Mouse (Mus musculus): ENCODE measurements at regions not wholly inside any gene's neighbourhood (a gene's known extent, or its start where the extent isn't known, plus 50 kb on each side); places are given as distances from the start of the nearest gene placed in this dataset.

DNA sequence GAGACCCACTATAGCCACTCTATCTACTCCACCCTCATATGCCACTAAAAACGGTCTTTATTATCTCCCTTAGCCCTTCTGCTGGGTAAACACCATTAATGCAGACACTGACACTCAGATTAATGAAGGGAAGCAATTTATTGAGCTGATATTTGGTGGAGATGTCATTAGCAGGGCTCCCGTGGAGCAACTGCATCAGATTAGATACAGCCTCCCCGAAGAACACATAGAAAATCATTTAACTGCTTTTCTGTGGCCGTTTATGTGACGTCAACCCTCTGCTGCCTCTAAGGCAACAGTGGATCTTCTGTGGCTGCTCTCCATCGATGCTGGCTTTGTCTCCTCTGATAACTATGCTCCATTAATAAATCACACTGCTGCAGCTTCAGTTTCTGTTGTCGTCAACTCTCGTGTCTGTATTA lies 207.2 kb upstream of the Hnrnpa3 start:
- DNase-seq (ENCODE audit: low read depth, low spot score), result no peak

DNA sequence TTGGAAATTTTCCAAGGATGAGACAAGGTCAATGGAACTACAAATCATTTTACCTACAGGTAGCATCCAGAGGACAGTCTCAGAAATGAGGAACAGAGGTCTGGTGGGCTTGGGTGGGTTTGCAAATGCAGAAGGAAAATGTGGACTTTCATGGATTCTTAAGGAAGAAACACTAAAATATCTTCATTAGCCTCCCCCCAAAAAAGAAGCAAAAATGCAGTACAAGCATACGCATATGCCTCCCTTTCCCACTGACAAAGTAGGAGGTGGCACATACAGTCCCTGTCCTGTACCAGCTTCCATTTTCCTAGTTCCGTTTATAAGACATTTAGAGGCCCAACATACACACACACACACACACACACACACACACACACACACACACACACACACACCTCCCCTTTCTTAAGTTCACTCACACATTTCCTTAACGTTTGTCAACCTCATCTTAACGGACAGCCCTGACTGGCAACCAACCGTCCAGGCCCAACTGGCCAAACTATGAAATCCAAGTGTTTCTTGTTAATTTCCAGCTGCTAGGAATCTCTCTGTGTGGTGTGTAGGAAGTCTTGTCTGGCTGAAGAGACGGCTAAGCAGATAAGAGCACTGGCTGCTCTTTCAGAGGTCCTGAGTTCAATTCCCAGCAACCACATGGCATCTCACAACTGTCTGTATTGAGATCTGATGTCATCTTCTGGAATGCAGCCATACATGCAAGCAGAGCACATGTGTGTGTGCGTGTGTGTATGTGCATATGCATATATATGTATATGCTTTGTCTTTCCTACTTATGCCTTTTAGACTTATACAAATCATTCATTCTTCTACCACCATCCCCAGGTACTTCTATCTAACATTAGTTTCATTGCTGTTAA lies 206.6 kb upstream of the Hnrnpa3 start:
- DNase-seq (ENCODE audit: low read depth, low spot score), result no peak

DNA sequence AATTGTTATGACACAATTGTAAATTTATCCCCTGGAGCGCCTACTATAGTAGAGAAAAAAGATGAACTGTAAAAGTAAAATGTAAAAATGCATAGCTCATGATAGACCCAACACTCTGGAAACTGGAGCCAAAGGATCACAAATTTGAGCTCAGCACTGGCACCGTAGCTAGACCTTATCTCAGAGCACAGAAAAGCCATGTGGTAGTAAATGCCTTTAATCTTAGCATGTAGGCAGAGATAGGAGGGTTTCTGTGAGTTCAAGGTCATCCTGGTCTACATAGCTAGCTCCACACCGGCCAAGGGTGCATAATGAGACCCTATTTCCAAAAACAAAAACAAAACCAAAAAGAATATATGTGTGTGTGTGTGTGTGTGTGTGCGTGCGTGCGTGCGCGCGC lies 203.6 kb upstream of the Hnrnpa3 start:
- no peak for DNase-seq (ENCODE audit: low read depth, low spot score)

GRCm38 (mm10) chr2:75456272-75456671 lies 202.8 kb upstream of the Hnrnpa3 start:
- DNase-seq (ENCODE audit: low read depth, low spot score), result no peak

DNA sequence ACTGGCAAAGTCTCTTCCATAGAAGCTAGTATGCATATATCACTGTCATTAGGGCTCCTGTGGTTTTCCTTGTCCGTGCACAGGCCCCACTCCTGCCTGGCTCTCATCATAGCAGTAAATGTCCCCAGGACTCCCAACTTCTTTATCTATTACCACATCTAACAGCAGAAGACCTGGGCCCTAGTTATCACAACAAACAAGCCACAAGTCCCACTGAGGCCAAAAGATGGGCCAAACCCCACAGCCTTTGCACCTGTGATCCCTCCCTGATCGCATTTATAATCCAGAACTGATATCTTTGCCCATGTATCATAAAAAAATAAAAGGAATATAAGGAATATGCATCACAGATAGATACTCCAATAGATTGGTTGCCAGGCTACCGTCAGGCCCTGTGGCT lies 201.6 kb upstream of the Hnrnpa3 start:
- DNase-seq (ENCODE audit: low read depth, low spot score), result no peak

DNA sequence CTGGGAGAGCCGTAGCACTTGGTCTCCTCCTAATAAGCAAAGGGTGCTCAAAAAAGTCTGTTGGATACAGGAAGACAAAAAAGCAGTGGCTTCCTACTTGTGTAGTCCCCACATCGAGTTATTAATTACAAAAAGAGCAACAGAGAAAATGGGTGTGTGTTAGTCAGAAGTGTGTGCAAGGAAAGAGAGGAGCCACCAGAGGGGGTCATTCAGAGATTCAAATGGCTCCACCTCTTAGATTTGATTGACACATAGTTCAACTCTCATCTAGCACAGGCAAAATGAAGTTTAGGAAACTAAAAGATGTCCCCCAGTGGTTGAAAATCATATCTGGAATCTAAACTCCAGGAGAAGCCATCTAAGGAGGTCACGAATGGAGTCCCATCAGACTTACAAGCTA lies 200.2 kb upstream of the Hnrnpa3 start:
- no peak for DNase-seq (ENCODE audit: low read depth, low spot score)

GRCm38 (mm10) chr2:75460419-75460818 lies 198.6 kb upstream of the Hnrnpa3 start:
- no peak for DNase-seq (ENCODE audit: low read depth, low spot score)

DNA sequence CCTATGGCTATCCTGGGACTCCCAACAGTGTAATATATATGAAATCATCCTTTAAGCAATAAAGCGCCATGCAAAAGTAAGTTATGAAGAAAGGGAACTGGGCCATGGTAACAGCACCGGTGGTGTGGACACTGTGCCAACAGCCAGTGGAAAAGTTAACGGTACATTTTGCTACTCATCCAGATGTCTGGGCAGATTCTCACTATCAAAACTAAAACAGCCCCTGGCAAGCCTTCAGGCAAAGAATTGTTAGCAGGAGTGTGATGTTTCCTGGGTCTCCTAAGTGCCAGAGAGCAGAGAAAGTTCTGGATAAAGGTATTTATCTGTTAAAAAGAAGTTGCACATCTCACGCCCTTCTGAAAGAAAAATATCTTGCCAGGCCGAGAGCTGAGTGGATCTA lies 198.0 kb upstream of the Hnrnpa3 start:
- DNase-seq (ENCODE audit: low read depth, low spot score), result no peak

DNA sequence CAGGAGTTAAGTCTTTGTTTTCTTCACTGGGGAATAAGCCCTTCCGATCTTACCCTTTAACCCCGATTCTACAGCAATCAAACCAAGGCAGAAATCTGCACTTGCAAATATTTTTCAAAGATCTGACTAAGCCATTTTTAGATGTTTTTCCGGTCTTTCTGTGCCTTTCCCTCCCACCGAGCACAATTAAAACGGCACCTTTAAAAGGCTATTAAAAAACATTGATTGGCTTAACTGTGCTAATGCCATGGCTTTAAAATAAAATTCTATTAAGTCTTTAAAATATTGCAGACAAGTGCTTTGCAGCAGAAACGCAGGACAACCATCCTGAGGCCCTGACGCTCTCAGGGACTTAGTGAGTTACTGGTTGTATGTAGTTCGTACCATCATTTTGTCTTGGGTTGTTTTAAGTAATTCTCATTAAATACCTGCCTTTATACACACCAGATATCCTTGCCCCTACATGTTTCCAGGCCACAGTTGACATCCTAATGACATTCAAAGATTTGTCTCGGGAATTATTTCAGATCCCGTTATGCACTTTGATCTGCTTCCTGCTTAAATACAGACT lies 197.6 kb upstream of the Hnrnpa3 start:
- DNase-seq (ENCODE audit: low read depth, low spot score), result no peak

GRCm38 (mm10) chr2:75462030-75462671 lies 196.9 kb upstream of the Hnrnpa3 start:
- DNase-seq (ENCODE audit: low read depth, low spot score), result no peak

DNA sequence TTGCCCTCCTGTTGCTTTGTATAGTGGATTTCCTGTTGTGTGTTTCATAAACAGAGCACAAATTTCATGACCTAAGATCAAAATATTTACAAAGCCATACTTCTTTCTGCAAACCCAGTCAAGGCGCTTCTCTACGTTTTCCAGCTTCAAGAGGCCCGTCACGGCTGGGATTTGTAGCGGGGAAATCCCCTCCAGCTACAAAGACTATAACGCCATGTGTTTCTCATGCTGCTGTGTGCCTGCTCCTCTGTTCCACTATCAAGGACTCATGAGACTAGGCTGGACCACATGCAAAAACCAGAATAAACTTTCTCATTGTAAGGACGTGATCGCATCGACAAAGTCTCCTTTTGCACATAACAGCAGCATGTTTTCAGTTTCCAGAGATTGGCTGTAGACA lies 196.0 kb upstream of the Hnrnpa3 start:
- DNase-seq (ENCODE audit: low read depth, low spot score), result no peak

- DNase-seq (ENCODE audit: low read depth, low spot score), result no peak
Measured at GRCm38 (mm10) chr2:75464429-75464828, 194.6 kb upstream of the Hnrnpa3 start.

GRCm38 (mm10) chr2:75468851-75469250 lies 190.2 kb upstream of the Hnrnpa3 start:
- DNase-seq (ENCODE audit: low read depth, low spot score), result no peak

DNA sequence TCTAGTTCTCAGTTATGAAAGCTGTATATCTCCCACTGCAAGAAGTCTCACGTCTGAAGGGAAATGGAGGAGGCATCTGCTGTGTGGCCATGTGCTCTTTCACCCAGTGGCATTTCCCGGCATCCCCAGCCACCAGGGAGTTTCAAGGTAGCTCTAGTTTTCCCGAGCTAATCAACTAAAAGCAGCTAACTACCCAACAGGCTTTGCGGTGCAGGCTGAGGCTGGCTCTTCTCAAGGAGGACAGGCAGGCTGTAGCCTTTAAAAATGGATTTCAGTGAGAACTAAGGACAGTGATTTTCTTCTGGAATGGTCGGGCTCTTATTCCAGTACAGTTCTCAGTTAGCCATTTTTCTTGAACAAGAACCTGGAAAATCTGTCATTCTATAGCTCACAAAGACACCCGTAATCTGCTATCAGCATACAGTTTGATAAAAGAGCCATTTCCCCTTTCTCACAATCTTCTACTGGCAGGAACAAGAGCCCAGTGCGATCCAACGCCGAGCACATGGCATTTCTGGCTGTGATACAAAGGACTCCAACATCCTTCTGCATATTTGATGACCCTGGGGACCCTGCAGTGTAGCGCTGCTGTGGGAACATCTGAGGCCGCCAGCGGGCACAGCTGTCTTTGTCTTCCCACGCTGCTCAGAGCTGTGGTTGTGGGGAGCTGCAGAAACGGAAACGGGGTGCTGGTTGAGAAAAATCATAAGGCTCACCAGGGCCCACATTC lies 188.9 kb upstream of the Hnrnpa3 start:
- no peak for DNase-seq (ENCODE audit: low read depth, low spot score)

DNA sequence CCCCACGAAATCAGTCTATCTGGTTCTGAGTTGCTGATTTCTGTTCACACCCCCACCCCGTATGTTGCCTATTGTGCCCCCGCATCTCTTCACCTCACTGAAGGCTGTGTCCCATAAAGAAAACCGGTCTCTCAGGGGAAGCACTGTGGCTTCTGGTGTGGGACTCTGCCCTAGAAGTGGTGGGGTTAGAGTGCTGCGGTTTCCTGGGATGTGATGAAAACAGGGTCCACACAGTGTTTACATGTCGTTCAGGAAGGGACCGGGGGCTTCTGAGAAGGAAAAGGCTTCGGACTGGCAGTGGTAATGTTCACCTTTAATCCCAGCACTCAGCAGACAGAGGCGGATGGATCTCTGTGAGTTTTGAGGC lies 188.4 kb upstream of the Hnrnpa3 start:
- no peak for DNase-seq (ENCODE audit: low read depth, low spot score)

DNA sequence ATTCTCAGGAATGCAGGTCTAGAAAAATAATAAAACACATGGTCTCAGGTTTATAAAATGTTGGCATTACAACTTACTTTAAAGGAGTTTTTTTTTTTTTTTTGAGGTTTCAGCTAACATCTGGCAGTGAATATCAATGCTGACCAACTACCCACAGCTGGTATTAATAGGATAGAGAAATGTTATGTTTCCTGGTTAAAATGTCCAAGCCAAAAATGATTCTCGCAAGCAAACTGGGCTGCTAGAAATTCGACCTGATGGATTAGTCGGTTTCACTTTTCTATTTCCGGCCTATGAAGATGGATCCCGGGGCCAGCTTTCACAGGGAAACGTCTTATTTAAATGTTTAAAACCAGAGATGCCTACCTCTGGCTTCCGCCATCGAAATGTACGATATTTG lies 186.6 kb upstream of the Hnrnpa3 start:
- no peak for DNase-seq (ENCODE audit: low read depth, low spot score)

- no peak for DNase-seq (ENCODE audit: low read depth, low spot score)
Measured at GRCm38 (mm10) chr2:75474509-75474908, 184.6 kb upstream of the Hnrnpa3 start.

DNA sequence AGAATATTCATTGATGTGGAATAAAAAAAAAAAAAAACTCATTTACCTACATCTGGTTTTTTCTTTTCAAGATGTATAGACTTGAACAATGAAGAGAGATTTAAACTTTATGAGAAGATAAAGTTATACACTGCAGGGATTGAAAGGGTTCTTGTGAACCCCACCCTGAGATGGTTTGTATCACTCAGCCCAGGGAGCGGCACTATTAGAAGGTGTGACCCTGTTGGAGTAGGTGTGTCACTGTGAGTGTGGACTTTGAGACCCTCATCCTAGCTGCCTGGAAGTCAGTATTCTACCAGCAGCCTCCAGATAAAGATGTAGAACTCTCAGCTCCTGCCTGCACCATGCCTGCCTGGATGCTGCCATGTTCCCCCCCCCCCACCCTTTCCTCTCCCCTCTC lies 182.7 kb upstream of the Hnrnpa3 start:
- DNase-seq (ENCODE audit: low read depth, low spot score), result no peak

- DNase-seq (ENCODE audit: low read depth, low spot score), result no peak
Measured at GRCm38 (mm10) chr2:75477076-75477475, 182.0 kb upstream of the Hnrnpa3 start.

DNA sequence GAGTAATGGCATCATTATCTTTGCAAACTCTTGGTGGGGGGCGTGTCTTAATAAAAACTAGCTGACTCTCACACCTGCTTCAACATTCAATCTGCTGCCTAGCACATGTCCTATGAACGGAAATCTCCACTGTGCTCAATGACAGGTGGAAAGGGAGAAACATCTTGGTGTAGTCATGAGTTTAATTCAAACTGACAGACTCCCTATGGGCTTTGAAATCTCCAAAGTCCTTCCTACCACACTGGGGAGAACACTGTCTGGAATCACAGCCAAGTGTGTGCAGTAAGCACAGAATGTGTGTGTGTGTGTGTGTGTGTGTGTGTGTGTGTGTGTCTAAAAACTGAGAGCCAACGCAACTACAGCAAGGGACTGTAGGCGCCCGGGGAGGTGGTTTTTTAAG lies 179.5 kb upstream of the Hnrnpa3 start:
- DNase-seq (ENCODE audit: low read depth, low spot score), result no peak

DNA sequence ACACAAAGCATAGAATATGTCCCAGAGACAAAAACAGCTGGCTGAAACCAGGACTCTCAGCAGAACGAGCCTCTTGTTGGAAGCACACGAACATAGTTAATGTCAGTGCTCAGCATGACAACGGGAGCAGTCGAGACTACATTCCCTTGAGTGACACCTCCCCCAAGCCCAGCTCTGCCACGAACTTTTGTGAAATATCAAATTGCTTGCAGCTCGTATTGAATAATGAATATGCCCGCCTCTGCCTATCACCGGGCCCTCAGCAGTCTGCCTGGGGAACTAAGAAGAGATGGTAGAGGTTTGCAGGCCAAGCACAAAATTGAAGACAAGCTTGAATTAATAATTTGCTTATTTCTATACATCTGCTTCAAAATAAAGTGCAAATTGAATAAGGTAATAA lies 177.2 kb upstream of the Hnrnpa3 start:
- DNase-seq (ENCODE audit: low read depth, low spot score), result no peak

- DNase-seq (ENCODE audit: low read depth, low spot score), result no peak
Measured at GRCm38 (mm10) chr2:75482484-75482883, 176.6 kb upstream of the Hnrnpa3 start.

All from retina, postnatal 7 days (tissue).